Mouse (Mus musculus) c-Kit-positive CD71-positive TER-119-positive erythroid progenitor cells, embryonic 14.5 days (primary cell): ENCODE measurements around the gene Prss41.
A peak's percentile ranks its signal among the peaks of the same experiment; 100 is the strongest.
"Not testable (repeated sequence)": the region's sequence is repeated elsewhere in the genome, so short reads cannot be mapped to it uniquely, and the experiment has no call there.

Experiments used
- DNase-seq: peaks from one replicate; pipeline ENCODE4 v3.0.0-alpha.2; 2013; ENCODE audit warnings: low spot score

The Prss41 gene

DNA sequence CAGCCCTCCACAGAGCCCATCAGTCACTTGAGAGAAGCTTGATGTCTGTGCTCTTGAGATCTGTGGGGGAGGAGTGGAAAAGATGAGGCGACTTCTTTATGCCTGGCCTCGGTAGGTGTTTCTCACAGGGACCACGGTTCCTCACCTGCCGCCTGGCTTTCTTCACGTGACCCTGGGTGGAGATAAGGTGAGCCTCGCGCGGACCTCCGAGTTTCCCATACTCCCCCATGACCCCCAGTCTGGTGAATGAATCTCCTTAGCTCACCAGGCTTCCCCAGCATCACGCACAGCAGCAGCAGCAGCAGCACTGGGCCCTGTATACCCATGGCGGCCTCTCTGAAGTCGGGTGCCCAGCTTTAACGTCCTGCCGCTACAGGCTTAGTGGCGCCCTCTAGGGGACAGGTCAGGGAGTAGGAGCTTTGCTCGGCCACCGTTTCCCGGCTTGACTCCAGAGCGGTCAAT lies at the start of gene Prss41, which contains the start of gene Prss32:
Gene Prss41, minus strand, starts transcription at position 361 of the 462 bp plus-strand sequence.
Gene Prss32, plus strand, starts transcription at position 44 of the 462 bp plus-strand sequence.
- DNase-seq, result peak; percentile 74

- DNase-seq, result not testable (repeated sequence)
Measured at GRCm38 (mm10) chr17:23880576-23880975, 36.6 kb upstream of the Prss41 start, which contains the start of the genes Dcpp1 and Dcpp2. Gene Dcpp1 (plus strand): TSS chr17:23880876. Gene Dcpp2 (plus strand): TSS chr17:23880880.

GRCm38 (mm10) chr17:23877166-23877565 lies 33.2 kb upstream of the Prss41 start:
- no peak for DNase-seq

GRCm38 (mm10) chr17:23876741-23877140 lies 32.8 kb upstream of the Prss41 start:
- no peak for DNase-seq

GRCm38 (mm10) chr17:23873884-23874856 lies 30.2 kb upstream of the Prss41 start:
- DNase-seq, result no peak

- no peak for DNase-seq
Measured at GRCm38 (mm10) chr17:23868513-23868912, 24.5 kb upstream of the Prss41 start.

DNA sequence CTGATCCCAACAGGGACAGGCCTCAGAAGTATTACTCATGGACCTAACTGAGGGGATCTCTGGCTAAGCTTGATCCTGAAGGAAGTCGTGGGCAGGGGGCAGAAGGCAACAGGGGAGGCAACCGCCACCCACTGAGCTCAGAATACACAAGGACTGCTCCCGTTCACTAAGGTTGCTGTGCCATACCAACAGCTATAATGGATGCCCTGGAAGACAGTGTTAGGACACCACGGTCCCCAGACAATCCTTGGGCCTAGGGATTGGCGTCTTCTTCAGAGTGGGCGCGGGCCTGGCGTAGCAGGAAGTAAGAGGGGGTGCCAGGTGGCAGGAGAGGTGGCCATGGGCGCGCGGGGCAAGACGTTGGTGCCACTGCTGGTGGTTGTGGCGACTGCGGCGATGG lies 23.8 kb upstream of the Prss41 start, which contains the start of gene Prss21:
Gene Prss21, plus strand, starts transcription at position 301 of the 400 bp plus-strand sequence.
- no peak for DNase-seq

- no peak for DNase-seq
Measured at GRCm38 (mm10) chr17:23862926-23863325, 19.0 kb upstream of the Prss41 start.

DNA sequence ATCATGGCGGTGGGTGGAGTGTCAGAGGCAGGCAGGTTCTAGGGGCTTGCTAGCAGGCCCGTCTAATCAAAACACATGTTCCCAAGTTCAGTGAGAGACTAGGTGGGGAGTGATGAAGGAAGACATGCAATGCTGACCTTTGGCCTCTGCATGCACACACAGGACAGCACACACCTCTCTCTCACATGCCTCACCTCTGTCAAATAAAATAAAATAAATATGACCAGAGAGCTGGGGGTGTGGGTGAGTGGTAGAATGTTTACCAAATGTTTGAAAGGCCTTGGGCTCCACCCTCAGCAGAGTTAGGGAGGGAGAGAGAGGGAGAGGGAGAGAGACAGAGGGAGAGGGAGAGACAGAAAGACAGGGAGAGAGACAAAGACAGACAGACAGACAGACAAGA lies 13.9 kb upstream of the Prss41 start:
- DNase-seq, result no peak

- DNase-seq, result no peak
Measured at GRCm38 (mm10) chr17:23857193-23857592, 13.2 kb upstream of the Prss41 start.

GRCm38 (mm10) chr17:23854229-23854765 lies 10.3 kb upstream of the Prss41 start:
- DNase-seq, result no peak

DNA sequence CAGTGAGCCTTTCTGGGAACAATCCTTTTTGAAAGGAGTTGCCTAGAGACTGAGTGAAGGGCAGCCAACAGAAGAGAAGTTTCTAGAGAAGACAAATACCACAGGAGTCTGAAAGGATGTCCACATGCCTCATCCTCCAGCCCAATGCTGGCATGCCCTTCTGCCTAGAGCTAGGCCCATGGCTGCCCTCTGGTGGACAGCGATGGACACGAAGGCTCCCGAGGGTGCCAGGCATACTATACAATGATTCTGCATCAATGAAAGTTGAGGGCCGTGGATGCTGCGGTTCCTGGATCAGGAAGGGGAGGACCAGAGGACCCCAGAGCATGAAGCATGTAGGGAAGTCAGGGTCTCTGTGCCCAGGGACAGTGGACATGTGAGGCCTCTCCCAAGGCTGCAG lies 9.3 kb upstream of the Prss41 start:
- peak; percentile 25 for DNase-seq

DNA sequence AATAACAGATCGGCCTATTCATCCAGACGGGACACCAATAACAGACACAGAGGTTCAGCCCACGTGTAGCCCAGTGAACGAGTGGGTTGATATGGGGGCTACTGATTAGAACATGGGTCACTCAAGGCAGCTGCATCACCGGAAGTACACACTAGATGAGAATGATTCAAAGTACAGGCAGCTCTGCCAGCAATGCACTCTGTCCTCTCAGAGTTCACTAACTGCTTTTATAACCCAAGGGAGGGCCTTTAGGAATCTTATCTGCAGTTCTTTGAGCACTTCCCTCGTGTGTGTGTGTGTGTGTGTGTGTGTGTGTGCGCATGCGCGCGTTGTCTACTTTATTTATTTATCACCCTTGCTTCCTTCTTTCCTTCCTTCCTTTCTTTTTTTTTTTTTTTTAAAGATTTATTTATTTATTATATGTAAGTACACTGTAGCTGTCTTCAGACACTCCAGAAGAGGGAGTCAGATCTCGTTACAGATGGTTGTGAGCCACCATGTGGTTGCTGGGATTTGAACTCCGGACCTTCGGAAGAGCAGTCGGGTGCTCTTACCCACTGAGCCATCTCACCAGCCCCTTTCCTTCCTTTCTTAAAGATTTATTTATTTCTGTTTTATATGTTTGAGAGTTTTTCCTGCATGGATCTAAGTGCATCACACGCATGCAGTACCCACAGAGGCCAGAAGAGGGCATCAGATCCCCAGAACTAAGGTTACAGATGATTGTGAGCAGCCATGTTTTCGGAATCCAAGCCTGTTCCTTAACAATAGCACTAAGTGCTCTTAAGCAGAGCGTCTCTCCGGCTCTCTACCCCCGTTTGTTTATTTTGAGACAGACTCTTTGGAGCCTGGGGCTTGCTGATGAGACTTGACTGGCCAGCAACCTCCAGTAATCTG lies 7.1 kb upstream of the Prss41 start:
- DNase-seq, result peak; percentile 56

DNA sequence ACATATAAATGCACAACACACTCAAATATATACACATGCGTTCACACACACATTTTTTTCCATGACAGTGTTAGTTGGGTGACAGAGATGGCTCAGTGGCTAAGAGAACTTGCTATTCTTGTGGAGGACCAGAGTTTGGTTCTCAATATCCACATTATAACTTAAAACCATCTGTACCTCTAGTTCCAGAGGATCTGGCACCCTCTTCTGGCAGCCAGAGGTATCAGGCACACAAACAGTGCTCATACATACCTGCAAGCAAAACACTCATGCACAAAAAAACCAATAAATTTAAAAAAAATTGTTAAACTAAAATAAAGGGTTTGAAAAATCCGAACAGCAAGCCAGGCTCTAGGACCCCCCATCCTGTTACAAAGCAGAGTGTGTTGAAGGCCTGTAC lies 6.1 kb upstream of the Prss41 start:
- DNase-seq, result no peak

GRCm38 (mm10) chr17:23843141-23843811 lies 696 bp downstream of the Prss41 start:
- DNase-seq, result peak; percentile 46

DNA sequence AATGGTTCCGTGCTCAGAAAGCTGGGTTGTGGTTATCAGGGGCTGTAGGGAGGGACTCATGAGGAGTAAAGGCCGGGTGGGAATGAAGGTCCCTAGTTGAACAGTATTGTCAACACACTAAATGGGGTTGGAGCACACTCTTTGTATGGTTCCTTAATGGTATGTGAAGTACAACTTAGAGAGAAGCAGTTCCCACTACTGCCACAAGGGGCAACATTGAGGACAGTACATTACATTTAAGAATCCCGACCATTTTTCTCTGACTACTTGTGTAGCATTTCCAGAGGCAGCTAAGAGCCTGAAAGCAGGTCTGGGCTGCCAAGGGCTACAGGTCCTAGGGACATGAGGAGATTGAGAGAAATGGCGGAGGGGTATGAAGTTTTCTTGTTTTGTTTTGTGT lies 2.8 kb downstream of the Prss41 start:
- DNase-seq, result peak; percentile 76

GRCm38 (mm10) chr17:23836006-23836575 lies 7.9 kb downstream of the Prss41 start, which contains the start of gene Prss33:
Gene Prss33 (minus strand): TSS chr17:23836056.
- DNase-seq, result no peak

DNA sequence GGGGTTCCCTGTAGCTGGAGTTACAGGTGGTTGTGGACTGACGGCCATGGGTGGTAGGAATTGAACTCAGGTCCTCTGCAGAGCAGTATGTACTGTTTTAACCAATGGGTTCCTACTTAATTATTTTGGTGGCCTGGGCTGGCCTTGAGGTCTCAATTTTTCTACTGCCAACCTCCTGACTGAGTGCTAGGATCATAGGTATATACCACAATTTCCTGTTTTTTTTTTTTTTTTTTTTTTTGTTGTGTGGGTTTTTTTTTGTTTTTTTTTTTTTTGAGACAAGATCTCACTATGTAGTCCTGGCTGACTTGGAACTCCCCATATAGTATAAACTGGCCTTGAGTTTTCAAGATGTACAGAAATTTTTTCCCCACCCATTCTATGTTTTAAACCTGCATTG lies 12.8 kb downstream of the Prss41 start:
- no peak for DNase-seq

- DNase-seq, result peak; percentile 81
Measured at GRCm38 (mm10) chr17:23829064-23829619, 14.8 kb downstream of the Prss41 start, which contains the start of gene Elob. Gene Elob (minus strand): TSS chr17:23829136.

- DNase-seq, result peak; percentile 51
Measured at GRCm38 (mm10) chr17:23828271-23829001, 15.5 kb downstream of the Prss41 start.
